Mouse (Mus musculus): ENCODE data around the gene Gm3435.
"Not testable (repeated sequence)": the region's sequence is repeated elsewhere in the genome, so short reads cannot be mapped to it uniquely, and the experiment has no call there.

GRCm38 (mm10) chr17:14990116-14990702, 19.8 kb upstream of the Gm3435 start:
- TF ChIP-seq GATA1, TAL1 (IDR thresholded peaks at IDR 0.05; ENCODE audit: low read length): not testable (repeated sequence)

Measured in erythroblast, embryonic 14.5 days (primary cell).